Mouse (Mus musculus) spleen, adult 2 months (tissue): ENCODE results near the gene St6gal1.

Experiments
- CTCF ChIP-seq: fragments of 200-500 bp; IDR thresholded peaks from 2 replicates; pipeline ENCODE4 v1.5.1; 2011; ENCODE audit warnings: mild to moderate bottlenecking, inconsistent platforms; ENCODE audit not compliant: insufficient read depth, insufficient read length, insufficient replicate concordance; ENCODE audit errors: extremely low read depth
- POLR2A ChIP-seq: fragments of 200-500 bp; IDR thresholded peaks from 2 replicates; pipeline ENCODE4 v1.6.1; 2011; ENCODE audit warnings: low read depth, low read length, inconsistent platforms

GRCm38 (mm10) chr16:23307142-23307968, 82.8 kb downstream of the St6gal1 start:
- TF ChIP-seq CTCF (no peak), POLR2A (no peak)
